Mouse (Mus musculus) heart, adult 8-10 months (tissue): ENCODE results near the gene Zap70. TPM values are rescaled to one million over a fixed set of nuclear protein-coding genes. Genes with fewer than 3 reads are reported as not detected.
"Not testable (repeated sequence)": the region's sequence is repeated elsewhere in the genome, so short reads cannot be mapped to it uniquely, and the experiment has no call there.

Experiments
- DNase-seq: peaks from one replicate; pipeline ENCODE4 v3.0.0; 2022; ENCODE audit warnings: low spot score
- total RNA-seq, 4 experiments: library from RNA; stranded (reverse); gene quantifications; 2 replicates each; pipeline ENCODE4 v1.2.4; 2022

Zap70 gene
- total RNA-seq, 4 experiments from 2014 or later = 0.20 to 0.78 TPM; not detected in 2

GRCm38 (mm10) chr1:36772198-36772934 lies 10.8 kb downstream of the Zap70 start:
- DNase-seq = no peak

- DNase-seq = no peak
Measured at GRCm38 (mm10) chr1:36780793-36781192, 19.2 kb downstream of the Zap70 start.

GRCm38 (mm10) chr1:36782476-36782875 lies 20.9 kb downstream of the Zap70 start:
- DNase-seq = peak; percentile 8

- peak; percentile 76 for DNase-seq
Measured at GRCm38 (mm10) chr1:36784365-36785134, 23.0 kb downstream of the Zap70 start.

- DNase-seq = no peak
Measured at GRCm38 (mm10) chr1:36785238-36785641, 23.6 kb downstream of the Zap70 start.

GRCm38 (mm10) chr1:36786377-36786776 lies 24.8 kb downstream of the Zap70 start:
- DNase-seq = no peak

GRCm38 (mm10) chr1:36789416-36789815 lies 27.8 kb downstream of the Zap70 start:
- no peak for DNase-seq

GRCm38 (mm10) chr1:36796711-36797110 lies 35.1 kb downstream of the Zap70 start:
- no peak for DNase-seq

GRCm38 (mm10) chr1:36797481-36797880 lies 35.9 kb downstream of the Zap70 start:
- DNase-seq = no peak

GRCm38 (mm10) chr1:36800379-36801011 lies 38.9 kb downstream of the Zap70 start:
- no peak for DNase-seq

- DNase-seq = no peak
Measured at GRCm38 (mm10) chr1:36804259-36804658, 42.7 kb downstream of the Zap70 start.

GRCm38 (mm10) chr1:36804833-36805232 lies 43.2 kb downstream of the Zap70 start:
- DNase-seq = no peak

- DNase-seq = no peak
Measured at GRCm38 (mm10) chr1:36806181-36806905, 44.7 kb downstream of the Zap70 start.

GRCm38 (mm10) chr1:36807086-36807485 lies 45.5 kb downstream of the Zap70 start:
- DNase-seq = no peak

- no peak for DNase-seq
Measured at GRCm38 (mm10) chr1:36807782-36808565, 46.4 kb downstream of the Zap70 start.

GRCm38 (mm10) chr1:36811806-36812205 lies 50.2 kb downstream of the Zap70 start:
- no peak for DNase-seq

- DNase-seq = no peak
Measured at GRCm38 (mm10) chr1:36813415-36813814, 51.8 kb downstream of the Zap70 start.

GRCm38 (mm10) chr1:36814271-36814903 lies 52.8 kb downstream of the Zap70 start:
- DNase-seq = no peak

GRCm38 (mm10) chr1:36815166-36815565 lies 53.6 kb downstream of the Zap70 start:
- no peak for DNase-seq

- DNase-seq = not testable (repeated sequence)
Measured at GRCm38 (mm10) chr1:36821918-36822317, 60.3 kb downstream of the Zap70 start.
